Mouse (Mus musculus): ENCODE data around the gene Abcc4.

- no peak for TF ChIP-seq CTCF (conservative IDR thresholded peaks at IDR 0.05 in 1 of 2, IDR thresholded peaks at IDR 0.05 in 1 of 2; ENCODE audit: low read depth in 2 of 2, low read length in 2 of 2)
- TF ChIP-seq ZC3H11A (IDR thresholded peaks at IDR 0.05; ENCODE audit: low read depth, low read length): no peak
- no peak for TF ChIP-seq CHD1 (IDR thresholded peaks at IDR 0.05; ENCODE audit: low read depth, low read length)
- TF ChIP-seq ZNF384 (IDR thresholded peaks at IDR 0.05; ENCODE audit: low read depth, low read length): no peak
These were observed 10.6 kb upstream of the Abcc4 start for GRCm38 (mm10) chr14:118716372-118717312.
